Mouse (Mus musculus) heart, embryonic 10.5 days (tissue): ENCODE measurements around the gene Vars. TPM values are rescaled to one million over a fixed set of nuclear protein-coding genes. Genes with fewer than 3 reads are reported as not detected.
"Not testable (repeated sequence)": the region's sequence is repeated elsewhere in the genome, so short reads cannot be mapped to it uniquely, and the experiment has no call there.

Source experiments
- DNase-seq: peaks from one replicate; pipeline ENCODE4 v3.0.0-alpha.2; 2017; ENCODE audit warnings: low spot score
- H3K27ac ChIP-seq: fragments of 300-500 bp; sonication (generic); 2 replicates; pipeline ENCODE4 v1.5.1; 2016; ENCODE audit warnings: mild to moderate bottlenecking
- H3K27me3 ChIP-seq: fragments of 300-500 bp; sonication (generic); 2 replicates; pipeline ENCODE4 v1.6.1; 2016; ENCODE audit warnings: mild to moderate bottlenecking; ENCODE audit not compliant: poor library complexity, insufficient read depth, severe bottlenecking
- H3K36me3 ChIP-seq: fragments of 300-500 bp; sonication (generic); 2 replicates; pipeline ENCODE4 v1.6.1; 2016; ENCODE audit warnings: mild to moderate bottlenecking, moderate library complexity
- H3K4me1 ChIP-seq: fragments of 300-500 bp; sonication (generic); 2 replicates; pipeline ENCODE4 v1.6.1; 2016; ENCODE audit warnings: mild to moderate bottlenecking
- H3K4me3 ChIP-seq: fragments of 300-500 bp; sonication (generic); 2 replicates; pipeline ENCODE4 v1.5.1; 2016; ENCODE audit warnings: mild to moderate bottlenecking, moderate library complexity
- H3K9me3 ChIP-seq: fragments of 300-500 bp; sonication (generic); 2 replicates; pipeline ENCODE4 v1.6.1; 2016; ENCODE audit warnings: mild to moderate bottlenecking, moderate library complexity
- WGBS: fragments of 180-500 bp; shearing (Covaris S2); methylation state at CpG from one replicate; pipeline ENCODE4 v1.1.7; 2016; 5-methylcytosine and 5-hydroxymethylcytosine counted together
- polyA plus RNA-seq: library from polyadenylated mRNA; unstranded; fragments of >200 nt; fragmentation: Nextera tagmentation; extraction: Ambion mirVana; gene quantifications from 2 replicates; pipeline ENCODE4 v1.2.1, GENCODE M21; 2016

The Vars gene
- polyA plus RNA-seq, 1 experiment from 2014 or later = 166 TPM

- H3K9me3 ChIP-seq = no peaks in the 10 kb centered on the region
- H3K4me1 ChIP-seq = peaks cover 59% of the 10 kb centered on the region
- 49% methylated on average over 4 of the region's 4 CpGs for WGBS
- H3K27me3 ChIP-seq = 0 out of 2 replicates have a peak, but pooled peaks cover 6% of the 10 kb centered on the region
- H3K36me3 ChIP-seq = no peaks in the 10 kb centered on the region
- DNase-seq = no peak
- H3K4me3 ChIP-seq = no peak overlapping the region; the same call in 1 of the 2 replicates
- H3K27ac ChIP-seq = peak overlapping the region; percentile 77
Measured at GRCm38 (mm10) chr17:35023756-35024155, 23.0 kb downstream of the Vars start.

GRCm38 (mm10) chr17:35024261-35024660, 23.5 kb downstream of the Vars start:
- no peaks in the 10 kb centered on the region for H3K9me3 ChIP-seq
- no peak overlapping the region for H3K4me3 ChIP-seq
- H3K27me3 ChIP-seq = 0 out of 2 replicates have a peak, but pooled peaks cover 6% of the 10 kb centered on the region
- DNase-seq = no peak
- no peaks in the 10 kb centered on the region for H3K36me3 ChIP-seq
- WGBS = 65% methylated on average over 13 of the region's 13 CpGs
- peaks cover 62% of the 10 kb centered on the region for H3K4me1 ChIP-seq
- H3K27ac ChIP-seq = peak overlapping the region; percentile 77

GRCm38 (mm10) chr17:35024691-35025488, 24.1 kb downstream of the Vars start:
- peaks cover 68% of the 10 kb centered on the region for H3K4me1 ChIP-seq

GRCm38 (mm10) chr17:35026206-35026605, 25.4 kb downstream of the Vars start:
- no peaks in the 10 kb centered on the region for H3K27me3 ChIP-seq
- 80% methylated on average over 5 of the region's 5 CpGs for WGBS
- no peaks in the 10 kb centered on the region for H3K9me3 ChIP-seq
- H3K4me3 ChIP-seq = no peak overlapping the region
- no peaks in the 10 kb centered on the region for H3K36me3 ChIP-seq
- H3K4me1 ChIP-seq = peaks cover 70% of the 10 kb centered on the region
- DNase-seq = no peak
- peak overlapping the region; percentile 17 for H3K27ac ChIP-seq

More at GRCm38 (mm10) chr17:35024691-35025488, 24.1 kb downstream of the Vars start:
- no peaks in the 10 kb centered on the region for H3K9me3 ChIP-seq
- H3K27ac ChIP-seq = peak overlapping the region; percentile 77
- no peak for DNase-seq
- H3K36me3 ChIP-seq = no peaks in the 10 kb centered on the region
- H3K4me3 ChIP-seq = no peak overlapping the region
- 67% methylated on average over 6 of the region's 10 CpGs for WGBS
- H3K27me3 ChIP-seq = 0 out of 2 replicates have a peak, but pooled peaks cover 6% of the 10 kb centered on the region

GRCm38 (mm10) chr17:35027277-35028068, 26.7 kb downstream of the Vars start, which contains the start of gene Sapcd1:
Sapcd1 (minus strand) TSS chr17:35028016.
- peak within 1 kb of the TSS; percentile 19 for H3K4me3 ChIP-seq
- WGBS = 39% methylated on average over 13 of the region's 13 CpGs
- peaks cover 61% of the 10 kb centered on the region for H3K4me1 ChIP-seq
- H3K27me3 ChIP-seq = peaks cover 7% of the 10 kb centered on the region; the same call in 1 of the 2 replicates
- H3K9me3 ChIP-seq = no peaks in the 10 kb centered on the region
- DNase-seq = no peak
- H3K36me3 ChIP-seq = no peaks in the 10 kb centered on the region
- peak within 1 kb of the TSS; percentile 80 for H3K27ac ChIP-seq

GRCm38 (mm10) chr17:35028315-35028714, 27.5 kb downstream of the Vars start:
- H3K27me3 ChIP-seq = peaks cover 7% of the 10 kb centered on the region; the same call in 1 of the 2 replicates
- H3K9me3 ChIP-seq = no peaks in the 10 kb centered on the region
- peak overlapping the region; percentile 23; the same call in 1 of the 2 replicates for H3K27ac ChIP-seq
- peaks cover 58% of the 10 kb centered on the region for H3K4me1 ChIP-seq
- DNase-seq = no peak
- H3K4me3 ChIP-seq = no peak overlapping the region
- WGBS = 75% methylated on average over 2 of the region's 2 CpGs
- no peaks in the 10 kb centered on the region for H3K36me3 ChIP-seq

GRCm38 (mm10) chr17:35029691-35030532, 29.1 kb downstream of the Vars start:
- no peak for DNase-seq
- no peaks in the 10 kb centered on the region for H3K36me3 ChIP-seq
- H3K27me3 ChIP-seq = peaks cover 7% of the 10 kb centered on the region; the same call in 1 of the 2 replicates
- 40% methylated on average over 19 of the region's 19 CpGs for WGBS
- peak overlapping the region; percentile 42; the same call in 1 of the 2 replicates for H3K27ac ChIP-seq
- peaks cover 42% of the 10 kb centered on the region for H3K4me1 ChIP-seq
- H3K9me3 ChIP-seq = no peaks in the 10 kb centered on the region
- no peak overlapping the region for H3K4me3 ChIP-seq

GRCm38 (mm10) chr17:35031272-35031671, 30.5 kb downstream of the Vars start:
- 88% methylated on average over 11 of the region's 11 CpGs for WGBS
- Histone ChIP-seq H3K36me3 (no peaks in the 10 kb centered on the region), H3K4me3 (no peak overlapping the region), H3K9me3 (no peaks in the 10 kb centered on the region), H3K27ac (no peak overlapping the region), H3K27me3 (peaks cover 7% of the 10 kb centered on the region; the same call in 1 of the 2 replicates), H3K4me1 (peaks cover 34% of the 10 kb centered on the region)
- no peak for DNase-seq

GRCm38 (mm10) chr17:35031880-35032279, 31.1 kb downstream of the Vars start:
- 75% methylated on average over 7 of the region's 7 CpGs for WGBS
- no peaks in the 10 kb centered on the region for H3K9me3 ChIP-seq
- H3K4me3 ChIP-seq = no peak overlapping the region

GRCm38 (mm10) chr17:35032323-35032870, 31.6 kb downstream of the Vars start:
- no peak for DNase-seq
- WGBS = 64% methylated on average over 8 of the region's 8 CpGs
- Histone ChIP-seq H3K27me3 (peaks cover 7% of the 10 kb centered on the region; the same call in 1 of the 2 replicates), H3K4me3 (no peak overlapping the region), H3K36me3 (no peaks in the 10 kb centered on the region), H3K27ac (no peak overlapping the region), H3K4me1 (peaks cover 24% of the 10 kb centered on the region), H3K9me3 (no peaks in the 10 kb centered on the region)

More at GRCm38 (mm10) chr17:35031880-35032279, 31.1 kb downstream of the Vars start:
- Histone ChIP-seq H3K36me3 (no peaks in the 10 kb centered on the region), H3K4me1 (peaks cover 29% of the 10 kb centered on the region), H3K27me3 (peaks cover 7% of the 10 kb centered on the region; the same call in 1 of the 2 replicates), H3K27ac (no peak overlapping the region)
- no peak for DNase-seq

- not testable (repeated sequence) for H3K4me3 ChIP-seq, H3K27me3 ChIP-seq, H3K36me3 ChIP-seq, DNase-seq, H3K9me3 ChIP-seq, H3K27ac ChIP-seq
- WGBS = 70% methylated on average over 1 of the region's 1 CpGs
- H3K4me1 ChIP-seq = peaks cover 19% of the 10 kb centered on the region
Measured at GRCm38 (mm10) chr17:35033703-35034102, 32.9 kb downstream of the Vars start.

- Histone ChIP-seq H3K4me1 (peaks cover 9% of the 10 kb centered on the region), H3K27me3 (peaks cover 7% of the 10 kb centered on the region; the same call in 1 of the 2 replicates), H3K27ac (no peak overlapping the region), H3K36me3 (no peaks in the 10 kb centered on the region), H3K4me3 (no peak overlapping the region), H3K9me3 (no peaks in the 10 kb centered on the region)
- DNase-seq = no peak
- WGBS = 70% methylated on average over 6 of the region's 6 CpGs
Measured at GRCm38 (mm10) chr17:35034896-35035295, 34.1 kb downstream of the Vars start.
